Mouse (Mus musculus) testis, adult 2 months (tissue): ENCODE measurements around the gene Rb1. TPM values are rescaled to one million over a fixed set of nuclear protein-coding genes. Genes with fewer than 3 reads are reported as not detected.

Experiments
- H3K27ac ChIP-seq: fragments of 200-500 bp; 2 replicates; pipeline ENCODE4 v1.5.1; 2012; ENCODE audit warnings: low read depth, low read length; ENCODE audit not compliant: control insufficient read depth, insufficient read depth
- H3K27me3 ChIP-seq: fragments of 200-500 bp; 2 replicates; pipeline ENCODE4 v1.6.1; 2012; ENCODE audit warnings: mild to moderate bottlenecking, low read length, moderate library complexity; ENCODE audit not compliant: control insufficient read depth, insufficient read depth
- H3K36me3 ChIP-seq: fragments of 200-500 bp; 2 replicates; pipeline ENCODE4 v1.6.1; 2012; ENCODE audit warnings: mild to moderate bottlenecking, low read length; ENCODE audit not compliant: control insufficient read depth, insufficient read depth
- H3K4me1 ChIP-seq: fragments of 200-500 bp; 2 replicates; pipeline ENCODE4 v1.6.1; 2012; ENCODE audit warnings: low read length; ENCODE audit not compliant: control insufficient read depth, insufficient read depth
- H3K4me3 ChIP-seq: fragments of 200-500 bp; 2 replicates; pipeline ENCODE4 v1.5.1; 2012; ENCODE audit warnings: low read depth, mild to moderate bottlenecking, low read length, moderate library complexity, mixed read lengths; ENCODE audit not compliant: control insufficient read depth
- CTCF ChIP-seq: fragments of 200-500 bp; IDR thresholded peaks from 2 replicates; pipeline ENCODE4 v1.5.1; 2012; ENCODE audit warnings: low read depth, mild to moderate bottlenecking, inconsistent platforms, low read length, moderate library complexity; ENCODE audit not compliant: control insufficient read depth, insufficient read depth, insufficient replicate concordance
- POLR2A ChIP-seq: fragments of 200-500 bp; IDR thresholded peaks from 2 replicates; pipeline ENCODE4 v1.6.1; 2012; ENCODE audit warnings: low read depth, mild to moderate bottlenecking, inconsistent platforms, low read length, moderate library complexity; ENCODE audit not compliant: control insufficient read depth
- polyA plus RNA-seq: library from polyadenylated mRNA; depleted of rRNA; stranded (reverse); fragments of >200 nt; gene quantifications from 2 replicates; pipeline ENCODE4 v1.2.3, GENCODE M21; 2012

Gene Rb1
- polyA plus RNA-seq, 1 experiment: 6.4 TPM

- no peak overlapping the region for H3K27ac ChIP-seq
- no peaks in the 10 kb centered on the region for H3K4me1 ChIP-seq
- H3K4me3 ChIP-seq: no peak overlapping the region
- no peaks in the 10 kb centered on the region for H3K36me3 ChIP-seq
- no peaks in the 10 kb centered on the region for H3K27me3 ChIP-seq
- TF ChIP-seq CTCF: no peak
Measured at GRCm38 (mm10) chr14:73262210-73262609, 63.4 kb downstream of the Rb1 start.

GRCm38 (mm10) chr14:73258181-73258580 is 67.4 kb downstream of the Rb1 start:
- H3K4me3 ChIP-seq: no peak overlapping the region
- H3K4me1 ChIP-seq: no peaks in the 10 kb centered on the region
- no peak for TF ChIP-seq POLR2A
- TF ChIP-seq CTCF: no peak
- no peaks in the 10 kb centered on the region for H3K27me3 ChIP-seq
- no peak overlapping the region for H3K27ac ChIP-seq
- H3K36me3 ChIP-seq: no peaks in the 10 kb centered on the region

GRCm38 (mm10) chr14:73257348-73257747 is 68.3 kb downstream of the Rb1 start:
- H3K4me1 ChIP-seq: no peaks in the 10 kb centered on the region
- H3K4me3 ChIP-seq: no peak overlapping the region
- no peaks in the 10 kb centered on the region for H3K27me3 ChIP-seq
- TF ChIP-seq POLR2A: no peak
- TF ChIP-seq CTCF: no peak
- H3K36me3 ChIP-seq: no peaks in the 10 kb centered on the region
- no peak overlapping the region for H3K27ac ChIP-seq

- TF ChIP-seq CTCF (no peak), POLR2A (no peak)
- no peaks in the 10 kb centered on the region for H3K27me3 ChIP-seq
- H3K27ac ChIP-seq: no peak overlapping the region
- H3K36me3 ChIP-seq: no peaks in the 10 kb centered on the region
- H3K4me1 ChIP-seq: no peaks in the 10 kb centered on the region
- no peak overlapping the region for H3K4me3 ChIP-seq
Measured at GRCm38 (mm10) chr14:73255426-73255970, 70.1 kb downstream of the Rb1 start.

GRCm38 (mm10) chr14:73254412-73254811 is 71.2 kb downstream of the Rb1 start:
- no peak overlapping the region for H3K4me3 ChIP-seq
- no peaks in the 10 kb centered on the region for H3K4me1 ChIP-seq
- TF ChIP-seq CTCF (no peak), POLR2A (no peak)
- H3K27ac ChIP-seq: no peak overlapping the region
- no peaks in the 10 kb centered on the region for H3K36me3 ChIP-seq
- no peaks in the 10 kb centered on the region for H3K27me3 ChIP-seq

GRCm38 (mm10) chr14:73253453-73254251 is 72.0 kb downstream of the Rb1 start:
- no peaks in the 10 kb centered on the region for H3K36me3 ChIP-seq
- no peak overlapping the region for H3K27ac ChIP-seq
- H3K27me3 ChIP-seq: no peaks in the 10 kb centered on the region
- no peak overlapping the region for H3K4me3 ChIP-seq
- no peaks in the 10 kb centered on the region for H3K4me1 ChIP-seq
- TF ChIP-seq POLR2A (no peak), CTCF (no peak)

GRCm38 (mm10) chr14:73252276-73252675 is 73.3 kb downstream of the Rb1 start:
- no peaks in the 10 kb centered on the region for H3K4me1 ChIP-seq
- no peaks in the 10 kb centered on the region for H3K27me3 ChIP-seq
- H3K36me3 ChIP-seq: no peaks in the 10 kb centered on the region
- H3K27ac ChIP-seq: no peak overlapping the region
- H3K4me3 ChIP-seq: no peak overlapping the region
- TF ChIP-seq CTCF (no peak), POLR2A (no peak)

GRCm38 (mm10) chr14:73250056-73250455 is 75.6 kb downstream of the Rb1 start:
- no peak overlapping the region for H3K27ac ChIP-seq
- H3K36me3 ChIP-seq: no peaks in the 10 kb centered on the region
- H3K4me1 ChIP-seq: no peaks in the 10 kb centered on the region
- H3K27me3 ChIP-seq: no peaks in the 10 kb centered on the region
- TF ChIP-seq CTCF: no peak
- no peak for TF ChIP-seq POLR2A
- no peak overlapping the region for H3K4me3 ChIP-seq
